Mouse (Mus musculus) liver, postnatal 0 days (tissue): Measurements from ENCODE around the gene B4galt2.

ENCODE experiments used
- CTCF ChIP-seq: sonication (generic); IDR thresholded peaks from 2 replicates; pipeline ENCODE4 v1.5.1; 2016; ENCODE audit warnings: antibody characterized with exemption, low read depth
- EP300 ChIP-seq: IDR thresholded peaks from 2 replicates; pipeline ENCODE4 v1.6.1; 2016; ENCODE audit warnings: antibody characterized with exemption, low read depth, mild to moderate bottlenecking

DNA sequence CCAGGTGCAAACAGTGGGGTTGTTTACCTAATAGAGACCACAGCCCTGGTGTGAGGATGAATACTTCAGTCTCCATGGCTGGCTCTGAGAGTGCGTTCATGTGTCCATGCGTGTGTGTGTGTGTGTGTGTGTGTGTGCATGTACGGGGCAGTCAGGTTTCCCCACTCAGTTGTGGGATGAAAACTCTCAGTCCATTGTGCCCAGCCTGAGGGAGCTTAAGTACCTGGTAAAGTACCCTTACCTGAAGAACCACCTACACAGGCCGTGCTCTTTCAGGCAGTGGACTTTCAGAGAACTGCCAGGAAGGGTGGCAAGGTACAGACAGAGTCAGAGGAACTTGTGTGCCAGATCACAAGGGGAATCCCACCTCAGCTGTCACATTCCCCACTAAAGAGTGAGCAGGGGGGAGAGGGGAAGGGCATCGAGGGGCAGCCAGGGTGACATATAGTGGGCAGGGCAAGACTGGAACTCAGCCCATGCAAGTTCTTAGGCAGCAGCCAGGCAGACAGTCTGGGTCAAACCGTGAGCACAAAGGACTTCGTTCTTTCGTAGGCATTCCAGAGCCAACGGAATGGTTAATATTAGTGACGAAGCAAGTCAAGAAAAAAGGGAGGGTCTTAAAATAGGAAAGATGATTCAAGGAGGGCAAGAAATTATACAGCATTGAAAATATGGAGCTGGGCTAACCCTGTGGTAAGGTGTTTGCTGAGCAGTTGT, 31.0 kb downstream of the B4galt2 start:
- TF ChIP-seq CTCF (no peak), EP300 (no peak)
